Mouse (Mus musculus) erythroblast, embryonic 14.5 days (primary cell): ENCODE results near the gene Cacna1h. TPM values are rescaled to one million over a fixed set of nuclear protein-coding genes. Genes with fewer than 3 reads are reported as not detected.

Source experiments
- H3K27me3 ChIP-seq: 2 replicates; pipeline ENCODE4 v1.6.1; 2012; ENCODE audit warnings: inconsistent platforms; ENCODE audit not compliant: control insufficient read depth
- H3K36me3 ChIP-seq: 2 replicates; pipeline ENCODE4 v1.6.1; 2012; ENCODE audit warnings: mild to moderate bottlenecking, inconsistent platforms; ENCODE audit not compliant: control insufficient read depth
- H3K4me1 ChIP-seq: 2 replicates; pipeline ENCODE4 v1.6.1; 2012; ENCODE audit warnings: inconsistent platforms; ENCODE audit not compliant: control insufficient read depth
- H3K4me3 ChIP-seq: replicated peaks from 2 replicates; pipeline ENCODE3; 2012; ENCODE audit warnings: moderate library complexity, mild to moderate bottlenecking, inconsistent platforms
- H3K9me3 ChIP-seq: 2 replicates; pipeline ENCODE4 v1.6.1; 2012; ENCODE audit warnings: low read length, inconsistent platforms, mixed read lengths; ENCODE audit not compliant: control insufficient read depth
- GATA1 ChIP-seq: IDR thresholded peaks from 2 replicates; pipeline ENCODE4 v1.6.1; 2012; ENCODE audit warnings: low read length, inconsistent platforms, mixed read lengths
- TAL1 ChIP-seq: IDR thresholded peaks from 3 replicates; pipeline ENCODE4 v1.6.1; 2012; ENCODE audit warnings: low read length, inconsistent platforms, mixed read lengths
- polyA plus RNA-seq: library from polyadenylated mRNA; stranded (reverse); fragments of >175 nt; gene quantifications from 2 replicates; pipeline ENCODE4 v1.2.3, GENCODE M21; 2012

The Cacna1h gene
- polyA plus RNA-seq, 1 experiment, result 0.26 TPM

GRCm38 (mm10) chr17:25469798-25470197, 36.2 kb upstream of the Cacna1h start:
- Histone ChIP-seq H3K27me3 (peaks cover 13% of the 10 kb centered on the region), H3K36me3 (no peaks in the 10 kb centered on the region), H3K9me3 (no peaks in the 10 kb centered on the region), H3K4me1 (peaks cover 6% of the 10 kb centered on the region), H3K4me3 (no peak overlapping the region)
- TF ChIP-seq TAL1, result no peak
- no peak for TF ChIP-seq GATA1

GRCm38 (mm10) chr17:25468301-25468700, 34.7 kb upstream of the Cacna1h start:
- Histone ChIP-seq H3K27me3 (peaks cover 8% of the 10 kb centered on the region; the same call in 1 of the 2 replicates), H3K4me1 (no peaks in the 10 kb centered on the region), H3K36me3 (no peaks in the 10 kb centered on the region), H3K4me3 (no peak overlapping the region), H3K9me3 (no peaks in the 10 kb centered on the region)
- TF ChIP-seq GATA1 (no peak), TAL1 (no peak)

GRCm38 (mm10) chr17:25467781-25468180, 34.2 kb upstream of the Cacna1h start:
- no peak overlapping the region for H3K4me3 ChIP-seq
- H3K36me3 ChIP-seq, result no peaks in the 10 kb centered on the region
- peaks cover 8% of the 10 kb centered on the region; the same call in 1 of the 2 replicates for H3K27me3 ChIP-seq

GRCm38 (mm10) chr17:25466257-25466656, 32.7 kb upstream of the Cacna1h start:
- Histone ChIP-seq H3K4me3 (no peak overlapping the region), H3K36me3 (no peaks in the 10 kb centered on the region), H3K27me3 (no peaks in the 10 kb centered on the region), H3K4me1 (peaks cover 4% of the 10 kb centered on the region), H3K9me3 (no peaks in the 10 kb centered on the region)
- TF ChIP-seq TAL1 (no peak), GATA1 (no peak)

More at GRCm38 (mm10) chr17:25467781-25468180, 34.2 kb upstream of the Cacna1h start:
- H3K4me1 ChIP-seq, result no peaks in the 10 kb centered on the region
- H3K9me3 ChIP-seq, result no peaks in the 10 kb centered on the region
- TF ChIP-seq TAL1 (no peak), GATA1 (no peak)

GRCm38 (mm10) chr17:25464091-25464490, 30.5 kb upstream of the Cacna1h start:
- TF ChIP-seq GATA1, result no peak
- no peak for TF ChIP-seq TAL1
- no peaks in the 10 kb centered on the region for H3K27me3 ChIP-seq

GRCm38 (mm10) chr17:25463326-25463945, 29.9 kb upstream of the Cacna1h start:
- Histone ChIP-seq H3K4me3 (no peak overlapping the region), H3K36me3 (no peaks in the 10 kb centered on the region), H3K4me1 (peaks cover 4% of the 10 kb centered on the region), H3K9me3 (no peaks in the 10 kb centered on the region), H3K27me3 (no peaks in the 10 kb centered on the region)
- TF ChIP-seq GATA1 (no peak), TAL1 (no peak)

More at GRCm38 (mm10) chr17:25464091-25464490, 30.5 kb upstream of the Cacna1h start:
- no peaks in the 10 kb centered on the region for H3K36me3 ChIP-seq
- H3K4me1 ChIP-seq, result peaks cover 4% of the 10 kb centered on the region
- H3K9me3 ChIP-seq, result no peaks in the 10 kb centered on the region
- H3K4me3 ChIP-seq, result no peak overlapping the region

- H3K27me3 ChIP-seq, result no peaks in the 10 kb centered on the region
- peaks cover 4% of the 10 kb centered on the region for H3K4me1 ChIP-seq
- H3K36me3 ChIP-seq, result no peaks in the 10 kb centered on the region
- H3K4me3 ChIP-seq, result no peak overlapping the region
- TF ChIP-seq TAL1 (no peak), GATA1 (no peak)
- no peaks in the 10 kb centered on the region for H3K9me3 ChIP-seq
These were observed 28.8 kb upstream of the Cacna1h start for GRCm38 (mm10) chr17:25462236-25462875.

GRCm38 (mm10) chr17:25456540-25456939, 23.0 kb upstream of the Cacna1h start:
- H3K4me1 ChIP-seq, result no peaks in the 10 kb centered on the region
- no peaks in the 10 kb centered on the region for H3K27me3 ChIP-seq
- no peaks in the 10 kb centered on the region for H3K9me3 ChIP-seq
- TF ChIP-seq GATA1 (no peak), TAL1 (no peak)
- H3K4me3 ChIP-seq, result no peak overlapping the region
- H3K36me3 ChIP-seq, result no peaks in the 10 kb centered on the region

GRCm38 (mm10) chr17:25454272-25454671, 20.7 kb upstream of the Cacna1h start, which contains the start of gene Tekt4:
Gene Tekt4 (plus strand): TSS chr17:25454615.
- no peaks in the 10 kb centered on the region for H3K4me1 ChIP-seq
- no peaks in the 10 kb centered on the region for H3K36me3 ChIP-seq
- TF ChIP-seq GATA1 (no peak), TAL1 (no peak)
- H3K27me3 ChIP-seq, result no peaks in the 10 kb centered on the region
- H3K4me3 ChIP-seq, result no peak within 1 kb of the TSS
- no peaks in the 10 kb centered on the region for H3K9me3 ChIP-seq
